Mouse (Mus musculus) midbrain, embryonic 12.5 days (tissue): Measurements from ENCODE around the gene Slc20a1. TPM values are rescaled to one million over a fixed set of nuclear protein-coding genes. Genes with fewer than 3 reads are reported as not detected.

Experiments
- ATAC-seq: fragments of 200-750 bp; cut with Nextera tagmentation; 2 replicates; pipeline ENCODE4 v1.8.0; 2017; ENCODE audit warnings: low read depth, moderate TSS enrichment, moderate library complexity; ENCODE audit not compliant: low FRiP score
- H3K27ac ChIP-seq: fragments of 300-500 bp; sonication (generic); replicated peaks from 2 replicates; pipeline ENCODE4 v1.5.1; 2016; ENCODE audit warnings: mild to moderate bottlenecking
- H3K27me3 ChIP-seq: fragments of 300-500 bp; sonication (generic); 2 replicates; pipeline ENCODE4 v1.6.1; 2016; ENCODE audit warnings: mild to moderate bottlenecking
- H3K36me3 ChIP-seq: fragments of 300-500 bp; sonication (generic); 2 replicates; pipeline ENCODE4 v1.6.1; 2016
- H3K4me1 ChIP-seq: fragments of 300-500 bp; sonication (generic); 2 replicates; pipeline ENCODE4 v1.6.1; 2016
- H3K4me2 ChIP-seq: fragments of 300-500 bp; sonication (generic); replicated peaks from 2 replicates; pipeline ENCODE4 v1.6.1; 2016; ENCODE audit warnings: mild to moderate bottlenecking, moderate library complexity
- H3K4me3 ChIP-seq: fragments of 300-500 bp; sonication (generic); 2 replicates; pipeline ENCODE4 v1.5.1; 2016; ENCODE audit warnings: mild to moderate bottlenecking
- H3K9ac ChIP-seq: fragments of 300-500 bp; sonication (generic); replicated peaks from 2 replicates; pipeline ENCODE4 v1.6.1; 2016; ENCODE audit warnings: mild to moderate bottlenecking, moderate library complexity
- H3K9me3 ChIP-seq: fragments of 300-500 bp; sonication (generic); 2 replicates; pipeline ENCODE4 v1.6.1; 2016; ENCODE audit warnings: mild to moderate bottlenecking
- WGBS: fragments of 180-500 bp; shearing (Covaris S2); methylation state at CpG from one replicate; pipeline ENCODE4 v1.1.7; 2016; 5-methylcytosine and 5-hydroxymethylcytosine counted together
- polyA plus RNA-seq: library from polyadenylated mRNA; unstranded; fragments of >200 nt; fragmentation: Nextera tagmentation; extraction: Ambion mirVana; gene quantifications from 2 replicates; pipeline ENCODE4 v1.2.1, GENCODE M21; 2016

Gene Slc20a1
- polyA plus RNA-seq, 1 experiment from 2014 or later, result 60.1 TPM

DNA sequence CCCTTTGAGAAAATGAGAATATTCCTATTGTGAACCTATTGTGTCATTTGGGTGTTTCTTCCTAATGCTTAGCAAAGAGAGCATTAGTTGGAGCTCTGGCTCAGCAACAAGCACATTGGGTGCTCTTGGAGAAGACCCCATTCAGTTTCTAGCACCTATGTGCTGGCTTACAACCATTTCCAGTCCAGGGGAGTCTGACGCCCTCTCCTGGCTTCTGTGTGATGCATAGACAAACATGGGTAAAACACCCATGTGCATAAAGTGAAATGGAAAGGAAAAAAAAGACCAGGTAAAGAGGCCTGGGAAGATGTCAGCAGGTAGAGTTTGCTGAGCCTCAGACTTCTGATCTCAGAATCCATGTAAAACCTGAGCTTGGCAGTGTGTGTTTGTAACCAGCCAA, 34.7 kb downstream of the Slc20a1 start:
- WGBS, result 97% methylated on average over 1 of the region's 1 CpGs
- H3K36me3 ChIP-seq, result no peaks in the 10 kb centered on the region
- H3K27ac ChIP-seq, result no peak overlapping the region
- no peaks in the 10 kb centered on the region for H3K27me3 ChIP-seq
- H3K4me2 ChIP-seq, result no peak overlapping the region
- no peak overlapping the region for H3K9ac ChIP-seq
- H3K4me1 ChIP-seq, result no peaks in the 10 kb centered on the region
- no peak overlapping the region for H3K4me3 ChIP-seq
- ATAC-seq, result no peak
- H3K9me3 ChIP-seq, result no peaks in the 10 kb centered on the region

DNA sequence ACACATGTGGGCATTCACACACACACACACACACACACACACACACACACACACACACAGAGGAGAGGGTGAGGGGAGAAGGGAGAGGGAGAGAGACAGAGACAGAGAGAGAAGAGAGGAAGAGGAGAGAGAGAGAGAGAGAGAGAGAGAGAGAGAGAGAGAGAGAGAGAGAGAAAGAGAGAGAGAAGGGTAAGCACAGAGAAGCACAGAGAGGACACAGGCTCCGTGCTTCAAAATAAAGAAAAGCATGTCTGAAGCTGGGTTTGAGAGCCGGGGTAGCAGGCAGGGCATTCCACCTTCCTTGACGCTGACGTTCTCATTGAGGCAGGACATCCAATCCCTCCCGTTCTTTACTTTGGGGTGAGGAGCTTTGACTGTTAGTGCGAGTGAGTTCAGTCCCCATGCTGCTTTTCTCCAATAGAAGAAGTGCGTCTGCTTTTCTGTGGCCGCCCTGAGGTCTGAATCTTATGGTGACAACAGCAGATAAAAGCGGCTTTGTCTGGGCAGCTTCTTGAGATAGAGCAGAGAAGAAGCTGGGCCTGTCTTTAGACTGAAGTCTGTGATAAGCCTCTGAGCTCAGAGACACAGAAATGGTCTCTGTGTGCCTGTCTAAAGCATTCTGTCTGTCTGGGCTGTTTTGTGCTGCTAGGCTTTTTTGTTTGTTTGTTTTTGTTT, 35.4 kb downstream of the Slc20a1 start:
- Histone ChIP-seq H3K4me2 (no peak overlapping the region), H3K9me3 (no peaks in the 10 kb centered on the region), H3K4me1 (no peaks in the 10 kb centered on the region), H3K27me3 (no peaks in the 10 kb centered on the region), H3K36me3 (no peaks in the 10 kb centered on the region), H3K27ac (no peak overlapping the region), H3K9ac (no peak overlapping the region), H3K4me3 (no peak overlapping the region)
- 48% methylated on average over 9 of the region's 9 CpGs for WGBS
- ATAC-seq, result no peak

DNA sequence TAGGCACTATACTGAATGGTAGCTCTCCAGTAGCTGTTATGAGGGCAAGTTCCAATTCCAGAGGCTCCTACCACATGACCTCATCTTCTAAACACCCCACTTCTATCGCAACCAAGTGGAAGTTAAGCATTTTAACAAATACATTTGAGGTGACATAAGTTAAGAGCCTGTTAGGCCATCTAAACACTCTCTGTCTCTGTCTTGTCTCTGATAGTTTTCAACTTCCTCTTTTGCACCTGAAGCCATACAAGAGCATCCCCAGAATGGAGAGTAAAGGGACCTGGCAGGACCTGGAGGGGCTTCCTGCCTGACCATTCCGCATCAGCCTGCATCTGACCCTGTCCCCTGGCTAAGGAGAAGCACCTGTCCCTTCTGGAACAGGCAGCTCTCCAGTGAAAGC, 36.2 kb downstream of the Slc20a1 start:
- no peaks in the 10 kb centered on the region for H3K36me3 ChIP-seq
- no peaks in the 10 kb centered on the region for H3K4me1 ChIP-seq
- ATAC-seq, result no peak
- no peaks in the 10 kb centered on the region for H3K27me3 ChIP-seq
- WGBS, result 86% methylated on average over 2 of the region's 2 CpGs
- no peak overlapping the region for H3K4me3 ChIP-seq
- H3K9me3 ChIP-seq, result no peaks in the 10 kb centered on the region
- H3K4me2 ChIP-seq, result no peak overlapping the region
- no peak overlapping the region for H3K27ac ChIP-seq
- no peak overlapping the region for H3K9ac ChIP-seq

DNA sequence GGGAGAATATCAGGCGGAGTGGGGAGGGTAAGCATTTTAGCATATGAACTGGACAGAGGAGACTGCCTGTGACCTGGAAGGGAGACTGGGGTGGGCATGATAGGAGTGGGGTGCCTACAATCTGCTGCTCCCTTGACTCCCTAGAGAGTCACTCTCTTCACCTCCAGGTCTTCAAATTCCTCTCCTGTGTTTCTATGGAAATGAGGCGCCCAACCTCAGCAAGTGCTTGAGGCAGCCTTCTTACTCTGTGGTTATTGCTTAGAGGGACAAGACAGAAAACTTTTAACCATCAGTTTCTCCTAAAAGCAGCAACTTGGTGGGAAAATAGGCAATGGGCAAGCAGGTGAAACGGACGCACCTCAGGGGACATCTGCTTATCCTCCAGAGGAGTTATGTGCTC, 38.0 kb downstream of the Slc20a1 start:
- Histone ChIP-seq H3K27me3 (no peaks in the 10 kb centered on the region), H3K4me2 (no peak overlapping the region), H3K9ac (no peak overlapping the region), H3K9me3 (0 out of 2 replicates have a peak, but pooled peaks cover 5% of the 10 kb centered on the region), H3K36me3 (no peaks in the 10 kb centered on the region), H3K4me1 (no peaks in the 10 kb centered on the region), H3K27ac (no peak overlapping the region), H3K4me3 (no peak overlapping the region)
- no peak for ATAC-seq
- WGBS, result 74% methylated on average over 4 of the region's 4 CpGs

DNA sequence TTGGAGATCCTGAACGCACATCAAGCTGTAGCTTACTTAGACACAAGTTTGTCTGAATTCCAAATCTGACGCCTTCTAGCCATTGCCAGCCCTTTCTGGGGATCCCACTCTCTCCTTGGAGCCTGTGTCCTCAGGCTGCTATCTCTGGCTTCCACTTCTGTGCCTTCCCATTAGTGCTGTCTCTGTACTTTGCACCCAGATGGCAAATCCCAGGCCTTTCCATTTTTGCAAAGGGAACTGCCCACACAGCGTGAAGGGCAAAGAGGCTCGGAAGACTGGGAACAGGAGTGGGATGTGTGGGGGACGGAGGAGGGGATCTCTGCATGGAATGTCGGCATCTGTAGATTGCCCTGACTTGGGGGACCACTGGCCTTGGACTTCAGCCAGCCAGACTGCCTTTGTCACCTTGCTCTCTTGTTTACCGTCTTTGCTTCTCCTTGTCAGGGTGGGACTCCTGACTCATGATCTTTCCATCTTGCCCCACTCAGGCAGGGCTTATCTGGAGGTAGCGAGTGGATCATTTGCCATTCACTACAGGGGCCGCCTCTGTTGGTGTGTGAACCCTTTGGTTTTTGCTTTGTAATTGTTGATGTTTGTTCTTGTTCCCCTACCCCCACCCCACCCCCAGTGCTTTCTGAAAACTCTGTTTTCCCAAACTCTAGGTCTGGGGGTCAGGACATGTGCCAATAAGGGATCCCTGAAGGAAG, 42.3 kb downstream of the Slc20a1 start:
- 74% methylated on average over 9 of the region's 9 CpGs for WGBS

DNA sequence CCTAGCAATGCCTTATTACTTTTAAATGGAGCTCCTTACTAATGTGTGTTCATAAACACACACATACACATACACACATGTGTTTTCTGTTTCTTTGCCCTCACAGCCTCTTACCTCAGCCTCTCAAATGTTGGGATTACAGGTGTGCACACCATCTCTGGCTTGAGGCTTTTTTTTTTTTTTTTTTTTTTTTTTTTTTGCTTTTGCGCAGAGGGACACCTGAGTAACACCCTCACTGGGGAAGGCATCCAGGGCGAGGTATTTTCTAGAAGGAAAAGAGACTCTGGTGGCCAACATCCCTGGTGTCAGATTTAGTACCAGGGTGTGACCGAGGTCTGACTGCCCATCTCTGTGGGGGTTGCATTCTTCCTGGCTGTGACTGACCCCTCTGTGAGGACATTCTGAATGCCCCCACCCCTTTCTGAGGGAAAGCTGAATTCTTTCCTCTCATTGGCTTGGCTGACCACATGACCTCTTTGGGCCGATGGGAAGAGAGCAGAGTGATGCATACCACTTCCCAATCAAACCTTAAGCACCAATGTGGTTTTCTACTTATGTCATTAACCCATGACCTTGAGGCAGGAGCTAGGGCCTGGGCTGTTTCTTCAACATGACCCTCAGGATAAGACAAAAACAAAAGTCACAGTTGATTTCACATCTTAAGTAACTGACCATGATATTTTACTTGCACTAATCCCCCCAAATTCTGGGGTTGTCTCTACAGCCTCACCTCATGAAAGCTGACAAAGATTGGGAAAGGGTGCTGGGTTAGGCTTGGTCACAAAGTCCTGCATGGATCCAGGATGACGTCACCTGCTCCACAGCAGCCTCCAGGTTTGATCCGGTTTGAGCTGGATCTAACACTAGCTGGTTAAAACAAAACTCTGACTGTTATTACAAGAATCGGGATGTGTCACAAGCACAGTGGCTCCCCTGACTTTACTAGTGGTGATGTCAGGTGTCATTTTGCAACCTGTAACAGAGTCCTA, 43.6 kb downstream of the Slc20a1 start:
- 66% methylated on average over 7 of the region's 7 CpGs for WGBS
- 0 out of 2 replicates have a peak, but pooled peaks cover 5% of the 10 kb centered on the region for H3K9me3 ChIP-seq
- no peak overlapping the region for H3K27ac ChIP-seq
- no peaks in the 10 kb centered on the region for H3K4me1 ChIP-seq
- no peaks in the 10 kb centered on the region for H3K27me3 ChIP-seq
- no peaks in the 10 kb centered on the region for H3K36me3 ChIP-seq
- H3K4me3 ChIP-seq, result no peak overlapping the region
- no peak overlapping the region for H3K4me2 ChIP-seq
- H3K9ac ChIP-seq, result no peak overlapping the region
- no peak for ATAC-seq

More for the DNA sequence above, 42.3 kb downstream of the Slc20a1 start:
- no peak overlapping the region for H3K9ac ChIP-seq
- no peaks in the 10 kb centered on the region for H3K4me1 ChIP-seq
- H3K9me3 ChIP-seq, result 0 out of 2 replicates have a peak, but pooled peaks cover 5% of the 10 kb centered on the region
- H3K36me3 ChIP-seq, result no peaks in the 10 kb centered on the region
- H3K4me3 ChIP-seq, result no peak overlapping the region
- H3K4me2 ChIP-seq, result no peak overlapping the region
- H3K27me3 ChIP-seq, result no peaks in the 10 kb centered on the region
- ATAC-seq, result no peak
- no peak overlapping the region for H3K27ac ChIP-seq

DNA sequence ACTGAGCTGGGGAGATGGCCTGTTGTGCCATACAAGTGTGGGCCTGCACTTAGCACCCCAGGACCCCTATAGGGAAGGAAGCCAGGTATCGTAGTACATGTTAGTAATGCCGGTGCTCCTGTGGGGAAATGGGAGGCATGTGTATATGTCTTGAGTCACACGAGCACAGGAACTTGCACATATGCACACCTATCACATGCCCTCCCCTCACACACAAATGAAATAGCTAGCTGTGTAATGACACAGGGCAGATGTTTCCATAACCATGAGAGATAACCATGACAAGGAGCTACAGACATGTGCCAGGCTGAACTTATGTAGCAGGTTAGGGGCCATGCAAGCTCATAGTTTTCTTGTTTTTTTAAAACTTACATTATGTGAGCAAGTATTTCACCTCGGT, 44.4 kb downstream of the Slc20a1 start:
- 94% methylated on average over 4 of the region's 4 CpGs for WGBS
- Histone ChIP-seq H3K27me3 (no peaks in the 10 kb centered on the region), H3K36me3 (no peaks in the 10 kb centered on the region)

DNA sequence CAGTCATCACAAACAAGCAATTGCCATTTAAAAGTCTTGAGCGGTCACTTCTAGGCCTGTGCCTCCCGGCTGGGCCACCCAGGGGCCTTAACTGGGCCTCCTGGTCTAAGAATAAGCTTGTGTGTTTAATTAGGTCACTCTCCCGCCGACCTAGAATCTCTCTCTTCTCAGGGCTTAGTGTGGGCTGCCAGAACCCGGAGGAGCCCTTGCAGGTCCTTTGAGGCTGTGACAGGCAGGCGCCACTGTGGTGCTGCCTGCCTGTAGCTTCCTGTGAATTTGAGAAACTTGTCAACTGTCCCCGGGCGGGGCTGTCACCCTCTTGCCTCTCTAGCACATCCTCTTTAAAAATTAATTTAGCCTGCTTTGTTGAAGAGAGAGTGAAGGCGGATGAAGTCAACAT, 45.2 kb downstream of the Slc20a1 start:
- Histone ChIP-seq H3K27ac (no peak overlapping the region), H3K4me1 (no peaks in the 10 kb centered on the region), H3K4me2 (no peak overlapping the region), H3K9me3 (0 out of 2 replicates have a peak, but pooled peaks cover 5% of the 10 kb centered on the region), H3K27me3 (no peaks in the 10 kb centered on the region), H3K36me3 (no peaks in the 10 kb centered on the region), H3K9ac (no peak overlapping the region), H3K4me3 (no peak overlapping the region)
- ATAC-seq, result no peak
- 52% methylated on average over 9 of the region's 9 CpGs for WGBS

More for the DNA sequence above, 44.4 kb downstream of the Slc20a1 start:
- Histone ChIP-seq H3K4me2 (no peak overlapping the region), H3K9me3 (0 out of 2 replicates have a peak, but pooled peaks cover 5% of the 10 kb centered on the region), H3K4me3 (no peak overlapping the region), H3K9ac (no peak overlapping the region), H3K4me1 (no peaks in the 10 kb centered on the region), H3K27ac (no peak overlapping the region)
- ATAC-seq, result no peak

DNA sequence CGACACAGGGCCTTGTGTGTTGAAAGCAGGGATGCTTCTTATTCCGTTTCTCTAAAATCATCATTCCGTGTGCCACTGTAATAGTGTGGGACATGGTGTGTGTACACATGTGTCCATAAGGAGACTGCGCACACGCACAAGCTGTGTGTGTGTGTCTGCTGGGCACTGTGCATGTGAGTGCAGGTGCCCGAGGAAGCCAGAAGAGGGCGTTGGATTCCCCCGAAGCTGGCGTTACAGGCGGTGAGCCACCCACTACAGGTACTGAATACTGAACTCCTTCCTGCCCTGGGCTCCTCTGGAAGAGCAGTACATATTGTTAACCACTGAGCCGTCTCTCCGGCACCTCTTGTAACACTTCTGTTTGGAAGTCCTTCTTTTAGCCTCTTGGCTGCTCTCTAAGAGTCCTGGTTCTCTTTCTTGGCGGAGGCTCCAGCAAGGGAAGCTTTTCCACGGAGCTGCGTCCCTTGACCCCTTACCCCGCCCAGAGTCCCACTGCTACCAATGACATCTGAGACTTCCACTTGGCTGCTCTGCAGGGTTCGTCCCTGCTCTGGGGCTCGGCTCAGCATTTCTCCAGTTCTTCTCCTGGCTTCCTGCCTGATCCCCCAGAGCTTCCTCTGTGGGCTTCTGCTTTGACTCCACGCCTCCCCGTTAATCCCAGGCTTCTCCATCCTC, 46.0 kb downstream of the Slc20a1 start:
- Histone ChIP-seq H3K4me3 (no peak overlapping the region), H3K9me3 (0 out of 2 replicates have a peak, but pooled peaks cover 5% of the 10 kb centered on the region), H3K9ac (no peak overlapping the region), H3K36me3 (no peaks in the 10 kb centered on the region), H3K4me2 (no peak overlapping the region), H3K27me3 (no peaks in the 10 kb centered on the region), H3K27ac (no peak overlapping the region), H3K4me1 (no peaks in the 10 kb centered on the region)
- 86% methylated on average over 20 of the region's 20 CpGs for WGBS
- no peak for ATAC-seq

DNA sequence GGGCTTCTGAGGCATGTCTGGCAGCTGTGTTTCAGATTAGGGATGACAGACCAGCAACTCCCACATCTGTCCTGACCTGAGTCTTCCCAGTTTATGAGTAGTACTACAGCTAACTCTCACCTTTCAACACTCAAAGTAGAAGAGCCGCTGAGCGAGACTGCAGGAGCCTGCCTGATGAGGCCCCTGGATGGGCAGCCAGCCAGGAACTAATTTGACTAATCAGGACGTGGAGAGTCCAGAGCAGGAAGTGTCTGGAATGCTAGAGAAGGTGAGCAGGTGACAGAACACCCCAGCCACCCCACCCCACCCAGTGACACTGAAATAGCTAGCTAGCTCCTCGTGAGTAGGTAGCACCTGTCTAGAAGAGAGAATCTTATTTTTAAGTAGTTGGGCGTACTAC, 47.1 kb downstream of the Slc20a1 start:
- H3K4me1 ChIP-seq, result no peaks in the 10 kb centered on the region
- no peak for ATAC-seq
- WGBS, result 68% methylated on average over 5 of the region's 5 CpGs
- no peak overlapping the region for H3K9ac ChIP-seq
- H3K36me3 ChIP-seq, result no peaks in the 10 kb centered on the region
- no peak overlapping the region for H3K4me2 ChIP-seq
- no peaks in the 10 kb centered on the region for H3K9me3 ChIP-seq
- H3K4me3 ChIP-seq, result no peak overlapping the region
- no peaks in the 10 kb centered on the region for H3K27me3 ChIP-seq
- H3K27ac ChIP-seq, result no peak overlapping the region

DNA sequence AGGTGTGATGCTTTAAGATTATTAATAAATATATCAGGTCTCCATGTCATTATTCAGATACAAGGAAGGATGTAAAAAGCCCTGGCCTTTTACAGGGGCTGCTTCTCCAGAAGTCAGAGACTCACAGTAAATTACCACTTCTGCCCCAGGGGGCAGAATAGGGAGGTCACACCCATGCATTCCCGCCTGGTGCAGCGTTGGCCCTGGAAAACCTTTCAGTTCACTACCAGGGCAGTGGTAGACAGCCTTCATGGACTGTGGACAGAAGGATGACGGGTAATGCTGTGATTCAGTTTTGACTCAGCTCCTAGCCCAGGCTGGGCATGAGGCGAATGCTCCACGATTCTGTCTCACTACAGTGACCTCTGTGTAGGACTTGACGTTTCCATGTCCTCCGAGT, 47.9 kb downstream of the Slc20a1 start:
- no peak for ATAC-seq

More for the DNA sequence above, 47.9 kb downstream of the Slc20a1 start:
- H3K9ac ChIP-seq, result no peak overlapping the region
- H3K27me3 ChIP-seq, result no peaks in the 10 kb centered on the region
- H3K36me3 ChIP-seq, result no peaks in the 10 kb centered on the region
- H3K27ac ChIP-seq, result no peak overlapping the region
- no peaks in the 10 kb centered on the region for H3K9me3 ChIP-seq
- WGBS, result 82% methylated on average over 7 of the region's 7 CpGs
- H3K4me2 ChIP-seq, result no peak overlapping the region
- H3K4me1 ChIP-seq, result no peaks in the 10 kb centered on the region
- H3K4me3 ChIP-seq, result no peak overlapping the region
